Mouse (Mus musculus): Measurements from ENCODE around the gene Farp1.

- no peak for TF ChIP-seq CTCF (IDR thresholded peaks at IDR 0.05; ENCODE audit: low read depth, low read length)
- no peak for TF ChIP-seq POLR2A (IDR thresholded peaks at IDR 0.05; ENCODE audit: extremely low read depth, insufficient read depth, low read length)
Observed at GRCm38 (mm10) chr14:121155173-121155572, 120.2 kb downstream of the Farp1 start.
